Mouse (Mus musculus) erythroblast, embryonic 14.5 days (primary cell): ENCODE results near the gene Fbxw2.

ENCODE experiments used
- GATA1 ChIP-seq: IDR thresholded peaks from 2 replicates; pipeline ENCODE4 v1.6.1; 2012; ENCODE audit warnings: low read length, inconsistent platforms, mixed read lengths
- TAL1 ChIP-seq: IDR thresholded peaks from 3 replicates; pipeline ENCODE4 v1.6.1; 2012; ENCODE audit warnings: low read length, inconsistent platforms, mixed read lengths

- TF ChIP-seq GATA1, result no peak
- no peak for TF ChIP-seq TAL1
Measured at GRCm38 (mm10) chr2:34754551-34755358, 71.4 kb downstream of the Fbxw2 start, which contains the start of gene Gapvd1.
